Mouse (Mus musculus): ENCODE results near the gene Sccpdh. TPM values are rescaled to one million over a fixed set of nuclear protein-coding genes. Genes with fewer than 3 reads are reported as not detected.

The Sccpdh gene
- polyA plus RNA-seq, 1 experiment from 2014 or later, result 26.7 TPM

GRCm38 (mm10) chr1:179728661-179729060 is 60.7 kb downstream of the Sccpdh start:
- Histone ChIP-seq H3K9me3 (ENCODE audit: control insufficient read depth, low read length) (no peaks in the 10 kb centered on the region), H3K27me3 (replicated peaks; ENCODE audit: control insufficient read depth, insufficient read depth, low read length) (no peaks in the 10 kb centered on the region), H3K4me3 (ENCODE audit: low read depth, low read length) (no peak overlapping the region), H3K9ac (ENCODE audit: low read depth, low read length) (no peak overlapping the region), H3K4me2 (no peak overlapping the region), H3K27ac (ENCODE audit: low read depth, low read length) (no peak overlapping the region), H3K36me3 (ENCODE audit: control insufficient read depth, insufficient read depth, low read length) (no peaks in the 10 kb centered on the region), H3K4me1 (replicated peaks; ENCODE audit: control insufficient read depth, insufficient read depth, low read length) (no peaks in the 10 kb centered on the region)
- ATAC-seq (replicated peaks; ENCODE audit: low FRiP score), result no peak
- 81% methylated on average over 10 of the region's 10 CpGs for WGBS
- DNase-seq (ENCODE audit: low spot score), result no peak

- no peak for DNase-seq (ENCODE audit: low spot score)
- no peaks in the 10 kb centered on the region for H3K27me3 ChIP-seq (replicated peaks; ENCODE audit: control insufficient read depth, insufficient read depth, low read length)
- no peaks in the 10 kb centered on the region for H3K36me3 ChIP-seq (ENCODE audit: control insufficient read depth, insufficient read depth, low read length)
- no peak for ATAC-seq (replicated peaks; ENCODE audit: low FRiP score)
- no peaks in the 10 kb centered on the region for H3K9me3 ChIP-seq (ENCODE audit: control insufficient read depth, low read length)
- no peak overlapping the region for H3K4me3 ChIP-seq (ENCODE audit: low read depth, low read length)
- no peak overlapping the region for H3K27ac ChIP-seq (ENCODE audit: low read depth, low read length)
- H3K9ac ChIP-seq (ENCODE audit: low read depth, low read length), result no peak overlapping the region
- no peak overlapping the region for H3K4me2 ChIP-seq
- H3K4me1 ChIP-seq (replicated peaks; ENCODE audit: control insufficient read depth, insufficient read depth, low read length), result no peaks in the 10 kb centered on the region
- WGBS, result 78% methylated on average over 3 of the region's 3 CpGs
Measured at GRCm38 (mm10) chr1:179731391-179731790, 63.4 kb downstream of the Sccpdh start.

- Histone ChIP-seq H3K4me3 (ENCODE audit: low read depth, low read length) (no peak overlapping the region), H3K36me3 (ENCODE audit: control insufficient read depth, insufficient read depth, low read length) (no peaks in the 10 kb centered on the region), H3K4me1 (replicated peaks; ENCODE audit: control insufficient read depth, insufficient read depth, low read length) (no peaks in the 10 kb centered on the region), H3K9me3 (ENCODE audit: control insufficient read depth, low read length) (no peaks in the 10 kb centered on the region), H3K9ac (ENCODE audit: low read depth, low read length) (no peak overlapping the region), H3K27ac (ENCODE audit: low read depth, low read length) (no peak overlapping the region), H3K4me2 (peak overlapping the region; percentile 40), H3K27me3 (replicated peaks; ENCODE audit: control insufficient read depth, insufficient read depth, low read length) (no peaks in the 10 kb centered on the region)
- WGBS, result 27% methylated on average over 15 of the region's 15 CpGs
- ATAC-seq (replicated peaks; ENCODE audit: low FRiP score), result peak; percentile 66
- DNase-seq (ENCODE audit: low spot score), result peak; percentile 65
Measured at GRCm38 (mm10) chr1:179734500-179735474, 66.8 kb downstream of the Sccpdh start.

- Histone ChIP-seq H3K36me3 (ENCODE audit: control insufficient read depth, insufficient read depth, low read length) (no peaks in the 10 kb centered on the region), H3K4me2 (no peak overlapping the region), H3K27ac (ENCODE audit: low read depth, low read length) (no peak overlapping the region), H3K4me3 (ENCODE audit: low read depth, low read length) (no peak overlapping the region), H3K4me1 (replicated peaks; ENCODE audit: control insufficient read depth, insufficient read depth, low read length) (no peaks in the 10 kb centered on the region), H3K9ac (ENCODE audit: low read depth, low read length) (no peak overlapping the region), H3K27me3 (replicated peaks; ENCODE audit: control insufficient read depth, insufficient read depth, low read length) (no peaks in the 10 kb centered on the region), H3K9me3 (ENCODE audit: control insufficient read depth, low read length) (no peaks in the 10 kb centered on the region)
- DNase-seq (ENCODE audit: low spot score) (no peak), ATAC-seq (replicated peaks; ENCODE audit: low FRiP score) (no peak)
- 89% methylated on average over 3 of the region's 3 CpGs for WGBS
Measured at GRCm38 (mm10) chr1:179736483-179736882, 68.5 kb downstream of the Sccpdh start.

Other genes with a start within 250 kb of the Sccpdh start
- 14.0 and 17.3 TPM in 2 replicates for gene Smyd3, start 150.2 kb upstream of the Sccpdh start, polyA plus RNA-seq (2014; fragmentation: Nextera tagmentation; extraction: Ambion mirVana)
- gene Tfb2m, start 121.9 kb upstream of the Sccpdh start, polyA plus RNA-seq (2014; fragmentation: Nextera tagmentation; extraction: Ambion mirVana), result 25.0 and 31.9 TPM in 2 replicates
- gene Cnst, start 121.8 kb upstream of the Sccpdh start, polyA plus RNA-seq (2014; fragmentation: Nextera tagmentation; extraction: Ambion mirVana), result 12.9 and 16.7 TPM in 2 replicates
- not detected in 2 replicates for gene Kif28, start 77.1 kb downstream of the Sccpdh start, polyA plus RNA-seq (2014; fragmentation: Nextera tagmentation; extraction: Ambion mirVana)
- gene Gm10518, start 135.2 kb downstream of the Sccpdh start, polyA plus RNA-seq (2014; fragmentation: Nextera tagmentation; extraction: Ambion mirVana), result 0.38 and 0.51 TPM in 2 replicates
- 52.9 and 54.6 TPM in 2 replicates for gene Ahctf1, start 135.5 kb downstream of the Sccpdh start, polyA plus RNA-seq (2014; fragmentation: Nextera tagmentation; extraction: Ambion mirVana)